Mouse (Mus musculus) stomach, embryonic 14.5 days (tissue): ENCODE measurements at regions not wholly inside any gene's neighbourhood (a gene's known extent, or its start where the extent isn't known, plus 50 kb on each side); places are given as distances from the start of the nearest gene placed in this dataset.

Experiments
- ATAC-seq: fragments of 200-750 bp; cut with Nextera tagmentation; 2 replicates; pipeline ENCODE4 v1.8.0; 2017; ENCODE audit warnings: low read depth, moderate TSS enrichment; ENCODE audit not compliant: insufficient number of reproducible peaks, insufficient read depth, low FRiP score
- H3K27ac ChIP-seq: fragments of 300-500 bp; sonication (generic); 2 replicates; pipeline ENCODE4 v1.5.1; 2014; ENCODE audit warnings: mild to moderate bottlenecking, low read length, moderate library complexity, mixed read lengths
- H3K27me3 ChIP-seq: fragments of 300-500 bp; sonication (generic); 2 replicates; pipeline ENCODE4 v1.6.1; 2014; ENCODE audit warnings: low read length, control low read depth, mixed read lengths; ENCODE audit not compliant: control insufficient read depth, insufficient read depth
- H3K36me3 ChIP-seq: fragments of 300-500 bp; sonication (generic); 2 replicates; pipeline ENCODE4 v1.6.1; 2014; ENCODE audit warnings: mild to moderate bottlenecking, control low read depth, low read length, moderate library complexity, mixed read lengths; ENCODE audit not compliant: control insufficient read depth, insufficient read depth
- H3K4me1 ChIP-seq: fragments of 300-500 bp; sonication (generic); 2 replicates; pipeline ENCODE4 v1.6.1; 2014; ENCODE audit warnings: low read length, control low read depth, mixed read lengths; ENCODE audit not compliant: control insufficient read depth, insufficient read depth
- H3K4me2 ChIP-seq: fragments of 300-500 bp; sonication (generic); replicated peaks from 2 replicates; pipeline ENCODE4 v1.6.1; 2014; ENCODE audit warnings: low read depth, low read length, control low read depth
- H3K4me3 ChIP-seq: fragments of 300-500 bp; sonication (generic); 2 replicates; pipeline ENCODE4 v1.5.1; 2014; ENCODE audit warnings: low read depth, low read length, control low read depth
- H3K9ac ChIP-seq: fragments of 300-500 bp; sonication (generic); replicated peaks from 2 replicates; pipeline ENCODE4 v1.6.1; 2014; ENCODE audit warnings: low read depth, mild to moderate bottlenecking, control low read depth, low read length, moderate library complexity, mixed read lengths
- H3K9me3 ChIP-seq: fragments of 300-500 bp; sonication (generic); 2 replicates; pipeline ENCODE4 v1.6.1; 2016; ENCODE audit warnings: low read depth, low read length, control low read depth; ENCODE audit not compliant: control insufficient read depth
- WGBS: fragments of 180-500 bp; shearing (Covaris S2); extraction: QIAGEN DNeasy Blood & Tissue Kit; methylation state at CpG from one replicate; pipeline ENCODE4 v1.1.7; 2014; 5-methylcytosine and 5-hydroxymethylcytosine counted together

GRCm38 (mm10) chr8:113554700-113555455 lies 80.5 kb upstream of the Mon1b start:
- Histone ChIP-seq H3K4me1 (no peaks in the 10 kb centered on the region), H3K9ac (no peak overlapping the region)

GRCm38 (mm10) chr8:113556994-113557393 lies 78.4 kb upstream of the Mon1b start:
- WGBS, result 55% methylated on average over 5 of the region's 5 CpGs
- no peak overlapping the region for H3K27ac ChIP-seq

More at GRCm38 (mm10) chr8:113554700-113555455, 80.5 kb upstream of the Mon1b start:
- H3K27ac ChIP-seq, result no peak overlapping the region
- no peaks in the 10 kb centered on the region for H3K9me3 ChIP-seq
- no peaks in the 10 kb centered on the region for H3K36me3 ChIP-seq
- H3K4me3 ChIP-seq, result no peak overlapping the region
- no peaks in the 10 kb centered on the region for H3K27me3 ChIP-seq
- WGBS, result 48% methylated on average over 12 of the region's 12 CpGs
- H3K4me2 ChIP-seq, result no peak overlapping the region
- ATAC-seq, result no peak

GRCm38 (mm10) chr8:113581098-113581497 lies 54.3 kb upstream of the Mon1b start:
- 0 out of 2 replicates have a peak, but pooled peaks have one; percentile 60 for ATAC-seq

More at GRCm38 (mm10) chr8:113556994-113557393, 78.4 kb upstream of the Mon1b start:
- no peak overlapping the region for H3K9ac ChIP-seq
- H3K4me1 ChIP-seq, result no peaks in the 10 kb centered on the region
- no peaks in the 10 kb centered on the region for H3K9me3 ChIP-seq
- no peak overlapping the region for H3K4me2 ChIP-seq
- H3K4me3 ChIP-seq, result no peak overlapping the region
- no peak for ATAC-seq
- no peaks in the 10 kb centered on the region for H3K27me3 ChIP-seq
- H3K36me3 ChIP-seq, result no peaks in the 10 kb centered on the region

GRCm38 (mm10) chr8:113581704-113582103 lies 53.7 kb upstream of the Mon1b start:
- H3K4me2 ChIP-seq, result no peak overlapping the region
- no peaks in the 10 kb centered on the region for H3K9me3 ChIP-seq
- no peaks in the 10 kb centered on the region for H3K27me3 ChIP-seq
- 20% methylated on average over 12 of the region's 12 CpGs for WGBS
- H3K9ac ChIP-seq, result no peak overlapping the region
- no peaks in the 10 kb centered on the region for H3K4me1 ChIP-seq
- no peak overlapping the region for H3K4me3 ChIP-seq
- no peaks in the 10 kb centered on the region for H3K36me3 ChIP-seq
- H3K27ac ChIP-seq, result no peak overlapping the region
- no peak for ATAC-seq

More at GRCm38 (mm10) chr8:113581098-113581497, 54.3 kb upstream of the Mon1b start:
- Histone ChIP-seq H3K4me3 (no peak overlapping the region), H3K4me2 (no peak overlapping the region), H3K27me3 (no peaks in the 10 kb centered on the region), H3K36me3 (no peaks in the 10 kb centered on the region), H3K27ac (no peak overlapping the region), H3K9ac (no peak overlapping the region), H3K9me3 (no peaks in the 10 kb centered on the region), H3K4me1 (no peaks in the 10 kb centered on the region)
- WGBS, result 33% methylated on average over 10 of the region's 10 CpGs

- no peak overlapping the region for H3K9ac ChIP-seq
- 12% methylated on average over 16 of the region's 16 CpGs for WGBS
- H3K9me3 ChIP-seq, result no peaks in the 10 kb centered on the region
- no peaks in the 10 kb centered on the region for H3K4me1 ChIP-seq
- H3K36me3 ChIP-seq, result no peaks in the 10 kb centered on the region
- H3K4me2 ChIP-seq, result no peak overlapping the region
- H3K4me3 ChIP-seq, result no peak overlapping the region
- H3K27me3 ChIP-seq, result no peaks in the 10 kb centered on the region
- no peak overlapping the region for H3K27ac ChIP-seq
- peak; percentile 62 for ATAC-seq
These were observed 53.0 kb upstream of the Mon1b start for GRCm38 (mm10) chr8:113582180-113582975.

- H3K36me3 ChIP-seq, result no peaks in the 10 kb centered on the region
- no peaks in the 10 kb centered on the region for H3K4me1 ChIP-seq
- no peaks in the 10 kb centered on the region for H3K9me3 ChIP-seq
- H3K4me3 ChIP-seq, result no peak overlapping the region
- no peak overlapping the region for H3K9ac ChIP-seq
- H3K27ac ChIP-seq, result no peak overlapping the region
- 74% methylated on average over 10 of the region's 10 CpGs for WGBS
- H3K4me2 ChIP-seq, result no peak overlapping the region
- ATAC-seq, result no peak
- H3K27me3 ChIP-seq, result no peaks in the 10 kb centered on the region
These were observed 51.6 kb upstream of the Mon1b start for GRCm38 (mm10) chr8:113583801-113584200.
